Mouse (Mus musculus) ovary, adult 2 months (tissue): ENCODE results near the gene Prss46. TPM values are rescaled to one million over a fixed set of nuclear protein-coding genes. Genes with fewer than 3 reads are reported as not detected.

ENCODE experiments used
- polyA plus RNA-seq: library from polyadenylated mRNA; depleted of rRNA; stranded (reverse); fragments of >200 nt; gene quantifications from 2 replicates; pipeline ENCODE4 v1.2.3, GENCODE M21; 2012; rRNA removed

The Prss46 gene
- polyA plus RNA-seq, result 0.15 and 0.17 TPM in 2 replicates

GRCm38 (mm10) chr9:110844206-110844605 lies at the start of gene Prss46:
Prss46 (plus strand) TSS chr9:110844506.

GRCm38 (mm10) chr9:110797866-110798265 lies 46.4 kb upstream of the Prss46 start, which contains the start of gene Prss42:
Prss42 (plus strand) TSS chr9:110798166.

GRCm38 (mm10) chr9:110813789-110814188 lies 30.5 kb upstream of the Prss46 start, which contains the start of gene Prss44:
Prss44 (plus strand) TSS chr9:110813994.

GRCm38 (mm10) chr9:110826390-110826789 lies 17.9 kb upstream of the Prss46 start, which contains the start of gene Prss43:
Prss43 (plus strand) TSS chr9:110826690.

GRCm38 (mm10) chr9:110834411-110834810 lies 9.9 kb upstream of the Prss46 start, which contains the start of gene Prss45:
Prss45 (plus strand) TSS chr9:110834588.

GRCm38 (mm10) chr9:110857781-110858472 lies 13.6 kb downstream of the Prss46 start, which contains the start of gene Prss50:
Prss50 (plus strand) TSS chr9:110857967.

GRCm38 (mm10) chr9:110879191-110879920 lies 35.0 kb downstream of the Prss46 start, which contains the start of gene Als2cl:
Als2cl (plus strand) TSS chr9:110879870.

GRCm38 (mm10) chr9:110879998-110880561 lies 35.8 kb downstream of the Prss46 start, which contains the start of gene Tmie:
Tmie (minus strand) TSS chr9:110880113.

Other genes starting within 250 kb of the Prss46 start
- gene Nradd, start 220.1 kb upstream of the Prss46 start, polyA plus RNA-seq, result 45.3 and 49.3 TPM in 2 replicates
- gene Nbeal2, start 190.3 kb upstream of the Prss46 start, polyA plus RNA-seq, result 31.1 and 34.4 TPM in 2 replicates
- 76.4 and 111 TPM in 2 replicates for gene Ccdc12, start 188.0 kb upstream of the Prss46 start, polyA plus RNA-seq
- gene Myl3, start 102.6 kb upstream of the Prss46 start, polyA plus RNA-seq, result 0.15 and 0.35 TPM in 2 replicates
- gene Pth1r, start 97.4 kb upstream of the Prss46 start, polyA plus RNA-seq, result 59.6 and 72.7 TPM in 2 replicates
- gene Prss42, start 46.3 kb upstream of the Prss46 start, polyA plus RNA-seq, result not detected in 2 replicates
- gene Prss44, start 30.5 kb upstream of the Prss46 start, polyA plus RNA-seq, result 0.29 and 0.37 TPM in 2 replicates
- not detected in 2 replicates for gene Prss43, start 17.8 kb upstream of the Prss46 start, polyA plus RNA-seq
- not detected in 2 replicates for gene Prss45, start 9.9 kb upstream of the Prss46 start, polyA plus RNA-seq
- 0.09 and 0.17 TPM in 2 replicates for gene Prss50, start 13.5 kb downstream of the Prss46 start, polyA plus RNA-seq
- 42.5 and 54.8 TPM in 2 replicates for gene Als2cl, start 35.4 kb downstream of the Prss46 start, polyA plus RNA-seq
- gene Tmie, start 35.6 kb downstream of the Prss46 start, polyA plus RNA-seq, result 5.2 and 7.4 TPM in 2 replicates
- gene Fam240a, start 72.4 kb downstream of the Prss46 start, polyA plus RNA-seq, result not detected in 2 replicates
- 1.5 and 2.2 TPM in 2 replicates for gene Tdgf1, start 101.7 kb downstream of the Prss46 start, polyA plus RNA-seq
- 2.1 and 2.5 TPM in 2 replicates for gene Lrrc2, start 107.0 kb downstream of the Prss46 start, polyA plus RNA-seq
- gene Rtp3, start 146.1 kb downstream of the Prss46 start, polyA plus RNA-seq, result 0.18 and 1.2 TPM in 2 replicates
- 68.5 and 123 TPM in 2 replicates for gene Ltf, start 174.8 kb downstream of the Prss46 start, polyA plus RNA-seq
- gene Ccrl2, start 213.0 kb downstream of the Prss46 start, polyA plus RNA-seq, result 5.9 and 8.1 TPM in 2 replicates